Mouse (Mus musculus) activated CD4-positive, CD25-positive, alpha-beta regulatory T cell, adult 9 weeks (primary cell): ENCODE results near the gene Abhd4. TPM values are rescaled to one million over a fixed set of nuclear protein-coding genes. Genes with fewer than 3 reads are reported as not detected.

Source experiments
- polyA plus RNA-seq: library from polyadenylated mRNA; unstranded; fragments of 100-300 nt; shearing (Covaris generic); gene quantifications from one replicate; pipeline ENCODE4 v1.2.1, GENCODE M21; 2017

Abhd4 gene
- polyA plus RNA-seq: 33.1 TPM

GRCm38 (mm10) chr14:54253741-54254291 lies at the start of gene Abhd4, which contains the start of gene Dad1:
Gene Abhd4 (plus strand): TSS chr14:54254188.
Gene Dad1 (minus strand): TSS chr14:54254104.

GRCm38 (mm10) chr14:54284839-54285238 lies 30.9 kb downstream of the Abhd4 start, which contains the start of gene Olfr49:
Gene Olfr49 (minus strand): TSS chr14:54284939.

Other genes with a start within 250 kb of the Abhd4 start
- 509 TPM for gene Dad1, start 84 bp upstream of the Abhd4 start, polyA plus RNA-seq
- 0.09 TPM for gene Olfr49, start 30.8 kb downstream of the Abhd4 start, polyA plus RNA-seq
- 73.2 TPM for gene Oxa1l, start 106.6 kb downstream of the Abhd4 start, polyA plus RNA-seq
- gene Slc7a7, start 163.6 kb downstream of the Abhd4 start, polyA plus RNA-seq: 1.5 TPM
- 264 TPM for gene Mrpl52, start 172.7 kb downstream of the Abhd4 start, polyA plus RNA-seq
- gene Mmp14, start 177.4 kb downstream of the Abhd4 start, polyA plus RNA-seq: 1.1 TPM
- 68.2 TPM for gene Lrp10, start 209.9 kb downstream of the Abhd4 start, polyA plus RNA-seq
- 0.57 TPM for gene Rem2, start 221.9 kb downstream of the Abhd4 start, polyA plus RNA-seq